Mouse (Mus musculus): ENCODE measurements around the gene Nynrin. TPM values are rescaled to one million over a fixed set of nuclear protein-coding genes. Genes with fewer than 3 reads are reported as not detected.
A peak's percentile ranks its signal among the peaks of the same experiment; 100 is the strongest.

Gene Nynrin
- polyA plus RNA-seq, 1 experiment: 0.41 TPM

DNA sequence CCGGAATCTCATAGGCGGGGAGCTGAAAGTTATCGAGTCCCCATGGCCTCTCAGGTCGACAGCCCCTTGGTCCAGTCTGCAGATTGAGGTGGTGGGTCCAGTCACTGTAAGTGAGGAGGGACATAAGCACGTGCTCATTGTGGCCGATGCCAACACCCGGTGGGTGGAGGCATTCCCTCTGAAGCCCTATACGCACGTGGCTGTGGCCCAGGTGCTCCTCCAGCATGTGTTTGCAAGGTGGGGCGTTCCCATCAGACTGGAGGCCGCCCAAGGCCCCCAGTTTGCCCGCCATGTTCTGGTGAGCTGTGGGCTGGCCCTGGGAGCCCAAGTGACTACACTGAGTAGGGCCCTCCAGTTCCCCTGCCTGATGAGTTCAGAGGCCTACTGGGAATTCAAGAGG lies 18.2 kb downstream of the Nynrin start:
- H3K27ac ChIP-seq (ENCODE audit: control insufficient read depth, insufficient read depth, low read depth, low read length): no peak overlapping the region
- TF ChIP-seq CTCF (IDR thresholded peaks at IDR 0.05; ENCODE audit: control insufficient read depth, insufficient read depth, insufficient replicate concordance, low read depth, low read length) (no peak), POLR2A (IDR thresholded peaks at IDR 0.05; ENCODE audit: control insufficient read depth, low read depth, low read length) (no peak)
- H3K36me3 ChIP-seq (ENCODE audit: control insufficient read depth, insufficient read depth, low read length): no peaks in the 10 kb centered on the region

GRCm38 (mm10) chr14:55872551-55872950 lies 18.7 kb downstream of the Nynrin start:
- Histone ChIP-seq H3K27ac (ENCODE audit: control insufficient read depth, insufficient read depth, low read depth, low read length) (no peak overlapping the region), H3K36me3 (ENCODE audit: control insufficient read depth, insufficient read depth, low read length) (no peaks in the 10 kb centered on the region), H3K27me3 (ENCODE audit: control insufficient read depth, insufficient read depth, low read length) (no peaks in the 10 kb centered on the region), H3K4me1 (ENCODE audit: control insufficient read depth, insufficient read depth, low read length) (peaks cover 7% of the 10 kb centered on the region), H3K4me3 (ENCODE audit: control insufficient read depth, low read depth, low read length) (no peak overlapping the region)
- TF ChIP-seq POLR2A (IDR thresholded peaks at IDR 0.05; ENCODE audit: control insufficient read depth, low read depth, low read length) (no peak), CTCF (IDR thresholded peaks at IDR 0.05; ENCODE audit: control insufficient read depth, insufficient read depth, insufficient replicate concordance, low read depth, low read length) (no peak)

More for the DNA sequence above, 18.2 kb downstream of the Nynrin start:
- no peak overlapping the region for H3K4me3 ChIP-seq (ENCODE audit: control insufficient read depth, low read depth, low read length)
- no peaks in the 10 kb centered on the region for H3K27me3 ChIP-seq (ENCODE audit: control insufficient read depth, insufficient read depth, low read length)
- peaks cover 7% of the 10 kb centered on the region for H3K4me1 ChIP-seq (ENCODE audit: control insufficient read depth, insufficient read depth, low read length)

GRCm38 (mm10) chr14:55873242-55873713 lies 19.5 kb downstream of the Nynrin start:
- H3K27ac ChIP-seq (ENCODE audit: control insufficient read depth, insufficient read depth, low read depth, low read length): no peak overlapping the region
- no peak overlapping the region for H3K4me3 ChIP-seq (ENCODE audit: control insufficient read depth, low read depth, low read length)
- no peaks in the 10 kb centered on the region for H3K27me3 ChIP-seq (ENCODE audit: control insufficient read depth, insufficient read depth, low read length)
- peaks cover 7% of the 10 kb centered on the region for H3K4me1 ChIP-seq (ENCODE audit: control insufficient read depth, insufficient read depth, low read length)
- no peaks in the 10 kb centered on the region for H3K36me3 ChIP-seq (ENCODE audit: control insufficient read depth, insufficient read depth, low read length)
- TF ChIP-seq POLR2A (IDR thresholded peaks at IDR 0.05; ENCODE audit: control insufficient read depth, low read depth, low read length) (no peak), CTCF (IDR thresholded peaks at IDR 0.05; ENCODE audit: control insufficient read depth, insufficient read depth, insufficient replicate concordance, low read depth, low read length) (no peak)

DNA sequence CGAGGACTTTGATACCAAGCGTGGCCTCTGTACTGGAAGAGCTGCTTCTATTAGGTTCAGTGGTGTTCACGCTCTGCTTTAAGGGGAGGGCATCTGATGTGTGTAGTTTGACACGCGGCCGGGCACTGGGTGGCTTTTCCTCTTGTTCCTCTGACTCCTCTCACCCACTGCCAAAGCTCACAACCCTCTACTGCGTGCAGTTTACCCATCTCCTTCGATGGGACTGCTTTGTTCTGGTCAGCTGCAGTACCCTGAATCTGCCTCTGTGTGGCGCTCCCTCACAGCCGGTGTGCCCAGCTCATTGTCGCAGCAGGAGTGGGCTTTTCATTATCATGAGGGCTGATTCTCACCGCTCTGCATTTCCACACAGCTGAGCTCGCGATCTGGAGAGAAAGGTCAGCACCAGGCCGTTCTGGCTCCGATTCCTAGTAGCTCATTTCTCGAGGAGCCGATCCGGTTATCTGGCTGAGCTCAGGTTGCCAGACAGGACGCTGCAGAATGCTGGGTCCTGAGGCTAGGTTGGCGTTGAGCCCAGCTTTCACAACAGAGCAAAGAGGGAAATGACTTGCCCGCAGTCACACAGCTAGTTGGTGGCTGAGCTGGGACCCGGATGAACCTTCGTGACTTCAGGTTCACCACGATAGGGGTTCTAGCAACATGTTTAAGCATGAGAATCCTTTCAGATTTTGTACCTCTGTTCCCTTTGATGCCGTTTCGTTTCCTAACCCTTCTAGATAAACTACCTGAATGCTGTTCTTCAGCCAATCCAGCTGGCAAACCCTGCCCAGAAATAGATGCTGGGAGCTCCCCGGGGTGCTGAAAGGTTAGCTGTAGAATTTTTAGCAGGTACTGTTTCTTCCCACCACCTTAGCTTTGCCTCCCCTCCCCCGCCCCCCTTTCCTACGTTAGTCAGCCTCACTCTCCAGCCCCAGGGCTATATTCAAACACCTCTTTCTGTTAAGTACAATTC lies 20.2 kb downstream of the Nynrin start:
- H3K27ac ChIP-seq (ENCODE audit: control insufficient read depth, insufficient read depth, low read depth, low read length): no peak overlapping the region
- H3K4me3 ChIP-seq (ENCODE audit: control insufficient read depth, low read depth, low read length): peak overlapping the region; percentile 16
- H3K4me1 ChIP-seq (ENCODE audit: control insufficient read depth, insufficient read depth, low read length): peaks cover 7% of the 10 kb centered on the region
- H3K36me3 ChIP-seq (ENCODE audit: control insufficient read depth, insufficient read depth, low read length): no peaks in the 10 kb centered on the region
- TF ChIP-seq POLR2A (IDR thresholded peaks at IDR 0.05; ENCODE audit: control insufficient read depth, low read depth, low read length) (no peak), CTCF (IDR thresholded peaks at IDR 0.05; ENCODE audit: control insufficient read depth, insufficient read depth, insufficient replicate concordance, low read depth, low read length) (peak; percentile 98)
- H3K27me3 ChIP-seq (ENCODE audit: control insufficient read depth, insufficient read depth, low read length): no peaks in the 10 kb centered on the region

DNA sequence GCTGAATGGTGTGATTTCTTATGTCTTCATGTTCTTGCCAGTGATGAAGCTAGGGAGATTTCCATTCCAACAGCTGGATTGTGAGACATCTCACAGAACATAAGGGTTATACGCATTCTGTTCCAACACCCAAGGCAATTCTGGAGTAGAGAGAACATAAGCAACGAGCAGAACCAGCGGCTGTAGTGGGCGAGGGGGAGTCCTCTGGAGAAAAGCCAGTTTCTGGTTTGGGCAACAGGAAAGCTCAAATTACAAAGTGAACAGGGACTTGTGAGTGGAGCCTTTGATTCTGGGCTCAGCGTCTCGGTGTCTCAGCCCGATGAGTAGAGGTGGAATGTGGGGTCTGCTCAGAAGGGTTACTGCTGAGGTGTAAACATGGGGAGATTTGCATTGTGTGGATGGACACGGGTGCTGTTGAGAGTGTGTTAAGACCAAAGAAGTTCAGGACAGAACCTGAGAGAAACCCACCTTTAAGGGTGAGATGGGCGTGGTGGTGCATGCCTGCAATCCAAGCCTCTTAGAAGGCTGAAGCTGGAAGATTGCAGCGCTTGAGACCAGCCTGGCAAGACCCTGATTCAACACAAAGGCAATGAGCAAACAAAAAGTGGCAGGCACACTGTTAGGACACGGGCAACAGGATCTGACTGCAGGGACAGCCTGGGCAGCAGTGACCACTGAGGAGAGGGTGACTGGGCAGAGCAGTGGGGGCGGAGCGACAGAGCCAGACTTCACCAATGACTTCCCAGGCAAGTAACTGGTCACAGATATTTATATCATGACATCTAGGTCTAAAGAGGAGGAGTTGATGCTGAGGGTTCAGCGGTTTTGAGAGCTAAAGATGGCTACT lies 23.9 kb downstream of the Nynrin start:
- no peak for TF ChIP-seq CTCF (IDR thresholded peaks at IDR 0.05; ENCODE audit: control insufficient read depth, insufficient read depth, insufficient replicate concordance, low read depth, low read length)
- no peak for TF ChIP-seq POLR2A (IDR thresholded peaks at IDR 0.05; ENCODE audit: control insufficient read depth, low read depth, low read length)
- Histone ChIP-seq H3K27ac (ENCODE audit: control insufficient read depth, insufficient read depth, low read depth, low read length) (no peak overlapping the region), H3K4me1 (ENCODE audit: control insufficient read depth, insufficient read depth, low read length) (peaks cover 7% of the 10 kb centered on the region), H3K27me3 (ENCODE audit: control insufficient read depth, insufficient read depth, low read length) (no peaks in the 10 kb centered on the region), H3K4me3 (ENCODE audit: control insufficient read depth, low read depth, low read length) (no peak overlapping the region), H3K36me3 (ENCODE audit: control insufficient read depth, insufficient read depth, low read length) (no peaks in the 10 kb centered on the region)

DNA sequence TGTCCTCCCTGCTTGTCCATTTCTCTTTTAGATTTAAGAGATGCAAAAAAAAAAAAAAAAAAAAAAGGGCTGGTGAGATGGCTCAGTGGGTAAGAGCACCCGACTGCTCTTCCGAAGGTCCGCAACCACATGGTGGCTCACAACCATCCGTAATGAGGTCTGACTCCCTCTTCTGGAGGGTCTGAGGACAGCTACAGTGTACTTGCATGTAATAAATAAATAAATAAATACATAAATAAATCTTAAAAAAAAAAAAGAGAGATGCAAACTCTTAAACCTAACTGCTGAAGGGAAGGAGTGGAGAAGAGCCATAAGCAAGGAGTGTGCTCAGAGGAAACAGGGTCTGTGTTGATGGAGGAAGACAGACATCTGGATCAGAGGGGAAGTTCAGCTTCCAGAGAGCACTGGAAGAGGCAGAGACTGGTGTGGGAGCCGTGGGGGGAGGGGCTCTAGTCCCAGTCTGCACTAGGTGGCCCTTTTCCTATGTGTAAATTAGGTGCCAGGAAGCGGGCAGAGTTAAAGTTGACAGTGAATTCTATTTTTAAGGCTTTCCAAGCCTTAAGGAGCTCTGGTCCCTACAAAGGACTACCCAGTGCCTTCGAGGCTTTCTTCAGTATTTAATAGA lies 24.6 kb downstream of the Nynrin start:
- H3K4me1 ChIP-seq (ENCODE audit: control insufficient read depth, insufficient read depth, low read length): peaks cover 7% of the 10 kb centered on the region
- TF ChIP-seq CTCF (IDR thresholded peaks at IDR 0.05; ENCODE audit: control insufficient read depth, insufficient read depth, insufficient replicate concordance, low read depth, low read length) (no peak), POLR2A (IDR thresholded peaks at IDR 0.05; ENCODE audit: control insufficient read depth, low read depth, low read length) (no peak)
- H3K36me3 ChIP-seq (ENCODE audit: control insufficient read depth, insufficient read depth, low read length): no peaks in the 10 kb centered on the region
- no peak overlapping the region for H3K27ac ChIP-seq (ENCODE audit: control insufficient read depth, insufficient read depth, low read depth, low read length)
- no peak overlapping the region for H3K4me3 ChIP-seq (ENCODE audit: control insufficient read depth, low read depth, low read length)
- no peaks in the 10 kb centered on the region for H3K27me3 ChIP-seq (ENCODE audit: control insufficient read depth, insufficient read depth, low read length)
